Mouse (Mus musculus): ENCODE data around the gene Nxpe3. TPM values are rescaled to one million over a fixed set of nuclear protein-coding genes. Genes with fewer than 3 reads are reported as not detected.
"Not testable (repeated sequence)": the region's sequence is repeated elsewhere in the genome, so short reads cannot be mapped to it uniquely, and the experiment has no call there.

The Nxpe3 gene
- polyA plus RNA-seq, 1 experiment from 2014 or later, result 0.81 TPM

GRCm38 (mm10) chr16:55843919-55844318 lies 51.2 kb downstream of the Nxpe3 start:
- Histone ChIP-seq H3K4me1 (ENCODE audit: control insufficient read depth, insufficient read depth, low read length) (no peaks in the 10 kb centered on the region), H3K27ac (ENCODE audit: low read length) (no peak overlapping the region), H3K4me2 (ENCODE audit: low read depth, low read length) (no peak overlapping the region), H3K27me3 (ENCODE audit: control insufficient read depth, insufficient read depth, low read length) (no peaks in the 10 kb centered on the region), H3K9me3 (replicated peaks; ENCODE audit: control insufficient read depth, low read length) (no peaks in the 10 kb centered on the region), H3K36me3 (ENCODE audit: control insufficient read depth, insufficient read depth) (peaks cover 9% of the 10 kb centered on the region; the same call in 1 of the 2 replicates), H3K9ac (ENCODE audit: low read length) (no peak overlapping the region), H3K4me3 (ENCODE audit: low read length) (no peak overlapping the region)
- 92% methylated on average over 12 of the region's 12 CpGs for WGBS
- no peak for ATAC-seq (replicated peaks; ENCODE audit: extremely low read depth, insufficient read depth, low FRiP score)

GRCm38 (mm10) chr16:55843134-55843533 lies 52.0 kb downstream of the Nxpe3 start:
- no peak overlapping the region for H3K9ac ChIP-seq (ENCODE audit: low read length)
- no peaks in the 10 kb centered on the region for H3K9me3 ChIP-seq (replicated peaks; ENCODE audit: control insufficient read depth, low read length)
- H3K4me2 ChIP-seq (ENCODE audit: low read depth, low read length), result no peak overlapping the region
- peaks cover 1% of the 10 kb centered on the region for H3K4me1 ChIP-seq (ENCODE audit: control insufficient read depth, insufficient read depth, low read length)
- no peak overlapping the region for H3K4me3 ChIP-seq (ENCODE audit: low read length)
- peaks cover 9% of the 10 kb centered on the region; the same call in 1 of the 2 replicates for H3K36me3 ChIP-seq (ENCODE audit: control insufficient read depth, insufficient read depth)
- H3K27me3 ChIP-seq (ENCODE audit: control insufficient read depth, insufficient read depth, low read length), result no peaks in the 10 kb centered on the region
- ATAC-seq (replicated peaks; ENCODE audit: extremely low read depth, insufficient read depth, low FRiP score), result no peak
- H3K27ac ChIP-seq (ENCODE audit: low read length), result no peak overlapping the region
- 76% methylated on average over 5 of the region's 5 CpGs for WGBS

DNA sequence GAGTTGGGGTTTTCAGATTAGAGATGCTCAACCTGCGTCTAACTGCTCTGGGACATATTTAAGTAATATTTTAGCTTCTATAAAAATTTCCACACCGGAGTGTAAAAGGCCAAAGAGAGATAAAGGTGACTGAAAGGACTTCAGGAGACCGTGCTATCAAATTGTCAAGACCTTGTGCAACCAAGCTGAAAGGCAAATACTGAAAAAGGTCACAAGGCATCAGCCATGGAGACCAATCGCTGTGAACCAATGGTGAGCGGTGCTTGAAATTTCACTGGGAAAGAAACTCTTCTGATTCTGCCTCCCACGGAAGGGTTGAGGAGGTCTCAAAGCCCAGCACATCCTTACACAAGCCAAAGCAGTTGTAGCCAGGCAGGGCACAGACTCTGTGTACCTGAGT lies 53.6 kb downstream of the Nxpe3 start:
- Histone ChIP-seq H3K4me3 (ENCODE audit: low read length) (no peak overlapping the region), H3K9me3 (replicated peaks; ENCODE audit: control insufficient read depth, low read length) (no peaks in the 10 kb centered on the region), H3K9ac (ENCODE audit: low read length) (no peak overlapping the region), H3K4me2 (ENCODE audit: low read depth, low read length) (no peak overlapping the region), H3K27me3 (ENCODE audit: control insufficient read depth, insufficient read depth, low read length) (no peaks in the 10 kb centered on the region), H3K36me3 (ENCODE audit: control insufficient read depth, insufficient read depth) (peaks cover 9% of the 10 kb centered on the region; the same call in 1 of the 2 replicates), H3K4me1 (ENCODE audit: control insufficient read depth, insufficient read depth, low read length) (peaks cover 8% of the 10 kb centered on the region), H3K27ac (ENCODE audit: low read length) (no peak overlapping the region)
- WGBS, result 84% methylated on average over 6 of the region's 6 CpGs
- ATAC-seq (replicated peaks; ENCODE audit: extremely low read depth, insufficient read depth, low FRiP score), result no peak

- H3K4me1 ChIP-seq (ENCODE audit: control insufficient read depth, insufficient read depth, low read length), result peaks cover 8% of the 10 kb centered on the region
- H3K9ac ChIP-seq (ENCODE audit: low read length), result peak within 1 kb of the TSS; percentile 88
- peaks cover 2% of the 10 kb centered on the region; the same call in 1 of the 2 replicates for H3K36me3 ChIP-seq (ENCODE audit: control insufficient read depth, insufficient read depth)
- H3K27me3 ChIP-seq (ENCODE audit: control insufficient read depth, insufficient read depth, low read length), result no peaks in the 10 kb centered on the region
- H3K4me2 ChIP-seq (ENCODE audit: low read depth, low read length), result peak within 1 kb of the TSS; percentile 83
- WGBS, result under 1% methylated on average over 40 of the region's 40 CpGs
- peak within 1 kb of the TSS; percentile 94 for H3K27ac ChIP-seq (ENCODE audit: low read length)
- ATAC-seq (replicated peaks; ENCODE audit: extremely low read depth, insufficient read depth, low FRiP score), result peak; percentile 95
- H3K9me3 ChIP-seq (replicated peaks; ENCODE audit: control insufficient read depth, low read length), result no peaks in the 10 kb centered on the region
- H3K4me3 ChIP-seq (ENCODE audit: low read length), result peak within 1 kb of the TSS; percentile 82
Measured at GRCm38 (mm10) chr16:55838510-55839474, 56.3 kb downstream of the Nxpe3 start, which contains the start of gene Nfkbiz. Nfkbiz (minus strand) TSS chr16:55838899.

GRCm38 (mm10) chr16:55838129-55838509 lies 57.0 kb downstream of the Nxpe3 start:
- WGBS, result 11% methylated on average over 3 of the region's 3 CpGs
- peak overlapping the region; percentile 83 for H3K4me2 ChIP-seq (ENCODE audit: low read depth, low read length)

GRCm38 (mm10) chr16:55837653-55838052 lies 57.4 kb downstream of the Nxpe3 start:
- not testable (repeated sequence) for ATAC-seq (replicated peaks; ENCODE audit: extremely low read depth, insufficient read depth, low FRiP score); H3K27me3 ChIP-seq (ENCODE audit: control insufficient read depth, insufficient read depth, low read length); H3K36me3 ChIP-seq (ENCODE audit: control insufficient read depth, insufficient read depth); H3K4me1 ChIP-seq (ENCODE audit: control insufficient read depth, insufficient read depth, low read length); H3K9me3 ChIP-seq (replicated peaks; ENCODE audit: control insufficient read depth, low read length); H3K27ac ChIP-seq (ENCODE audit: low read length); H3K4me3 ChIP-seq (ENCODE audit: low read length); H3K9ac ChIP-seq (ENCODE audit: low read length)
- WGBS, result 89% methylated on average over 8 of the region's 8 CpGs
- peak overlapping the region; percentile 83 for H3K4me2 ChIP-seq (ENCODE audit: low read depth, low read length)

More at GRCm38 (mm10) chr16:55838129-55838509, 57.0 kb downstream of the Nxpe3 start:
- no peaks in the 10 kb centered on the region for H3K36me3 ChIP-seq (ENCODE audit: control insufficient read depth, insufficient read depth)
- ATAC-seq (replicated peaks; ENCODE audit: extremely low read depth, insufficient read depth, low FRiP score), result no peak
- H3K9ac ChIP-seq (ENCODE audit: low read length), result peak overlapping the region; percentile 88
- H3K27me3 ChIP-seq (ENCODE audit: control insufficient read depth, insufficient read depth, low read length), result no peaks in the 10 kb centered on the region
- H3K27ac ChIP-seq (ENCODE audit: low read length), result peak overlapping the region; percentile 94
- peaks cover 8% of the 10 kb centered on the region for H3K4me1 ChIP-seq (ENCODE audit: control insufficient read depth, insufficient read depth, low read length)
- no peaks in the 10 kb centered on the region for H3K9me3 ChIP-seq (replicated peaks; ENCODE audit: control insufficient read depth, low read length)
- peak overlapping the region; percentile 82 for H3K4me3 ChIP-seq (ENCODE audit: low read length)

DNA sequence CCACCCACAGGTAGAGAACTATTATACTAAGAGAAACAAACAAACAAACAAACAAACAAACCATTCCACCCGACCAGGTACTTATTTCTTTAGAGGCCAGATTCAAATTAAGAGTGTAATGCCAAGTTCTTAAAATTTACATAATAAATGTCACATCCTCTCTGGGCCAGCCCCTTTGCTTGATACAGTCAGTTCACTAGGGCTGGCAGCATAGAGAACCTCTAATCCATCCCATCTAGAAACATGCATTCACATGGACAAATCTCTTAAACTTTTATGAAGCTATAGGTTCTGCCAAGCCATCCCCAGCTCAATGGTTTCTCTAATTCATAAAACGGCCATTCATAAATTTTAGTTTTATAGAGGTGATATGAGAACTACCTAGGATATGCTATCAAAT lies 57.9 kb downstream of the Nxpe3 start:
- H3K27ac ChIP-seq (ENCODE audit: low read length), result no peak overlapping the region
- H3K9ac ChIP-seq (ENCODE audit: low read length), result no peak overlapping the region
- no peak overlapping the region for H3K4me3 ChIP-seq (ENCODE audit: low read length)
- H3K36me3 ChIP-seq (ENCODE audit: control insufficient read depth, insufficient read depth), result no peaks in the 10 kb centered on the region
- no peaks in the 10 kb centered on the region for H3K9me3 ChIP-seq (replicated peaks; ENCODE audit: control insufficient read depth, low read length)
- H3K4me1 ChIP-seq (ENCODE audit: control insufficient read depth, insufficient read depth, low read length), result peaks cover 8% of the 10 kb centered on the region
- no peak overlapping the region for H3K4me2 ChIP-seq (ENCODE audit: low read depth, low read length)
- ATAC-seq (replicated peaks; ENCODE audit: extremely low read depth, insufficient read depth, low FRiP score), result no peak
- no peaks in the 10 kb centered on the region for H3K27me3 ChIP-seq (ENCODE audit: control insufficient read depth, insufficient read depth, low read length)
- 73% methylated on average over 2 of the region's 2 CpGs for WGBS

GRCm38 (mm10) chr16:55835798-55836197 lies 59.3 kb downstream of the Nxpe3 start:
- Histone ChIP-seq H3K27me3 (ENCODE audit: control insufficient read depth, insufficient read depth, low read length) (no peaks in the 10 kb centered on the region), H3K27ac (ENCODE audit: low read length) (no peak overlapping the region)

GRCm38 (mm10) chr16:55832617-55833016 lies 62.5 kb downstream of the Nxpe3 start:
- Histone ChIP-seq H3K4me3 (ENCODE audit: low read length) (no peak overlapping the region), H3K9ac (ENCODE audit: low read length) (no peak overlapping the region), H3K36me3 (ENCODE audit: control insufficient read depth, insufficient read depth) (no peaks in the 10 kb centered on the region), H3K9me3 (replicated peaks; ENCODE audit: control insufficient read depth, low read length) (no peaks in the 10 kb centered on the region), H3K4me2 (ENCODE audit: low read depth, low read length) (no peak overlapping the region), H3K27ac (ENCODE audit: low read length) (no peak overlapping the region), H3K27me3 (ENCODE audit: control insufficient read depth, insufficient read depth, low read length) (no peaks in the 10 kb centered on the region), H3K4me1 (ENCODE audit: control insufficient read depth, insufficient read depth, low read length) (peaks cover 2% of the 10 kb centered on the region; the same call in 1 of the 2 replicates)
- ATAC-seq (replicated peaks; ENCODE audit: extremely low read depth, insufficient read depth, low FRiP score), result no peak
- 69% methylated on average over 8 of the region's 8 CpGs for WGBS

More at GRCm38 (mm10) chr16:55835798-55836197, 59.3 kb downstream of the Nxpe3 start:
- no peaks in the 10 kb centered on the region for H3K36me3 ChIP-seq (ENCODE audit: control insufficient read depth, insufficient read depth)
- no peak overlapping the region for H3K4me3 ChIP-seq (ENCODE audit: low read length)
- no peak overlapping the region for H3K9ac ChIP-seq (ENCODE audit: low read length)
- no peak overlapping the region for H3K4me2 ChIP-seq (ENCODE audit: low read depth, low read length)
- H3K4me1 ChIP-seq (ENCODE audit: control insufficient read depth, insufficient read depth, low read length), result peaks cover 8% of the 10 kb centered on the region
- no peak for ATAC-seq (replicated peaks; ENCODE audit: extremely low read depth, insufficient read depth, low FRiP score)
- H3K9me3 ChIP-seq (replicated peaks; ENCODE audit: control insufficient read depth, low read length), result no peaks in the 10 kb centered on the region

Measured in heart, embryonic 16.5 days (tissue).